Mouse (Mus musculus): Measurements from ENCODE around the gene Wdr5b. TPM values are rescaled to one million over a fixed set of nuclear protein-coding genes. Genes with fewer than 3 reads are reported as not detected.
A peak's percentile ranks its signal among the peaks of the same experiment; 100 is the strongest.

Wdr5b gene
- polyA plus RNA-seq, 1 experiment from 2014 or later, result 11.4 TPM

GRCm38 (mm10) chr16:36071450-36072379, 30.7 kb downstream of the Wdr5b start, which contains the start of the genes Fam162a and Ccdc58:
TSS of gene Fam162a (minus strand) at chr16:36071594.
TSS of gene Ccdc58 (plus strand) at chr16:36071685.
- H3K4me3 ChIP-seq, result peak within 1 kb of the TSS; percentile 67
- under 1% methylated on average over 78 of the region's 81 CpGs for WGBS
- peak within 1 kb of the TSS; percentile 85 for H3K9ac ChIP-seq
- peak within 1 kb of the TSS; percentile 66 for H3K4me2 ChIP-seq (replicated peaks)
- peak within 1 kb of the TSS; percentile 97 for H3K27ac ChIP-seq
- peaks cover 39% of the 10 kb centered on the region for H3K4me1 ChIP-seq
- no peaks in the 10 kb centered on the region for H3K27me3 ChIP-seq
- peaks cover 8% of the 10 kb centered on the region for H3K36me3 ChIP-seq
- no peaks in the 10 kb centered on the region for H3K9me3 ChIP-seq
- peak; percentile 95 for ATAC-seq (ENCODE audit: low FRiP score, low read depth)

GRCm38 (mm10) chr16:36072410-36073011, 31.5 kb downstream of the Wdr5b start:
- H3K4me3 ChIP-seq, result peak overlapping the region; percentile 67
- peak overlapping the region; percentile 97 for H3K27ac ChIP-seq
- ATAC-seq (ENCODE audit: low FRiP score, low read depth), result no peak
- H3K27me3 ChIP-seq, result no peaks in the 10 kb centered on the region
- 26% methylated on average over 8 of the region's 8 CpGs for WGBS
- H3K9ac ChIP-seq, result peak overlapping the region; percentile 85
- H3K4me1 ChIP-seq, result peaks cover 32% of the 10 kb centered on the region
- no peaks in the 10 kb centered on the region for H3K9me3 ChIP-seq
- H3K4me2 ChIP-seq (replicated peaks), result peak overlapping the region; percentile 66
- peaks cover 3% of the 10 kb centered on the region; the same call in 1 of the 2 replicates for H3K36me3 ChIP-seq

- Histone ChIP-seq H3K4me1 (peaks cover 10% of the 10 kb centered on the region), H3K27me3 (no peaks in the 10 kb centered on the region), H3K9ac (no peak overlapping the region), H3K36me3 (peaks cover 6% of the 10 kb centered on the region; the same call in 1 of the 2 replicates), H3K4me2 (replicated peaks) (no peak overlapping the region), H3K4me3 (no peak overlapping the region), H3K27ac (no peak overlapping the region), H3K9me3 (no peaks in the 10 kb centered on the region)
- WGBS, result 93% methylated on average over 3 of the region's 3 CpGs
- no peak for ATAC-seq (ENCODE audit: low FRiP score, low read depth)
Observed at GRCm38 (mm10) chr16:36074772-36075171, 33.8 kb downstream of the Wdr5b start.

DNA sequence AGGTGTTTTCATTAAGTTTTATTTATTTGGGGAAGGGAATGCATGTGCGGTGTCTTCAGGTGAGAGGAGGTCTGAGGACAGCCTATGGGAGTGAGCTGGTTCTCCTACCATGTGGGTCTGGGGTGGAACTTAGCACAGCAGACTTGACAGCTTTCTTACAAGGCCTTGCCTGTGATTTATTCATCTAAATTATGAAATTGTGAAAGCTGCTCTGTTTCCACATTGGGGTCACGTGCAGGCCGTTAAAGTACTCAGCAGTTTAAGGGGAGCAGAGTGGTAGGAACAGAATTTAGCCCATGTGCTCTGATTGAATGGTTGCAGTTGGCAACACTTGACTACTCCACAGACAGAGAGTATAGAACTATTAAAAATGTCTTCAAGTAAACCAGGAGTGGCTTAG, 38.9 kb downstream of the Wdr5b start:
- H3K9ac ChIP-seq, result no peak overlapping the region
- ATAC-seq (ENCODE audit: low FRiP score, low read depth), result no peak
- 90% methylated on average over 3 of the region's 3 CpGs for WGBS
- H3K27ac ChIP-seq, result no peak overlapping the region
- H3K4me1 ChIP-seq, result no peaks in the 10 kb centered on the region
- no peaks in the 10 kb centered on the region for H3K9me3 ChIP-seq
- no peaks in the 10 kb centered on the region for H3K27me3 ChIP-seq
- H3K36me3 ChIP-seq, result peaks cover 27% of the 10 kb centered on the region
- H3K4me2 ChIP-seq (replicated peaks), result no peak overlapping the region
- no peak overlapping the region for H3K4me3 ChIP-seq

DNA sequence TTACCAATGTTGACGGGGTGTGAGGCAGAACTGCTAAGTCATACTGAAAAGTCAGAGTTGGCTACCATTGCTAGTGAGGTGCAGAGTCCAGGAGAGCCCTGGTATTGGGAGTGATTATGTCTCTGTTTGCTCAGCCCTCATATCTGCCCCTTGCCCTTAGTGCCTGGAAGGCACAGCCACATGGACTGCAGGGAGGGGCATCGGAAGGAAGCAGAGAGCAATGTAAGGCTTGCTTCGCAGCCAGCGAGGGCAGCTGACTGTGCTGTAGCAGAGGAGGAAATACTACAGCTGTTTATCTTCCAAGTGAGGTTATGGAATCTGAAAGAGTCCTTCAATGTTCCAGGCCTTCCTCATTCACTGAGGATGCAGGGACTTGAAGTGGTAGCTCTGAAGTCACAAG, 46.9 kb downstream of the Wdr5b start:
- WGBS, result 91% methylated on average over 4 of the region's 4 CpGs

DNA sequence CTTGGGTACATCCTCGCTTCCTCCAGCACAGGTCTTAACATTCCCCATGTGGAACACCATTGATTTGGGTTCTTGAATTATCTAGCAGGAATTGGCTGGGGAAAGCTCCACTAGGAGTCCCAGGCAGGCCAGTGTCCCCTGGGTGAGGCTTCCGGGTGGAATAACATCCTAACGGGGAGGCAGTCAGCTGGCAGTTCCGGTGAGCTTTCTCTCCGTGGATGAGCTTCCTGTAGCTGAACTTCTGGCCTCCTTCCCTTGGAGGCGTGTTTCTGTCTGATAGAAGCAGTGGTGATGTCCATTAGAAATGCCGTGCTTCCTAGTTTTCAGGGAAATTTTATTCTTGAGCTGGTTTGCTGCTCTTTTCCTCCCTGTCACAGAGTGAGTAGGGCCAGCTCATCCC, 48.1 kb downstream of the Wdr5b start:
- ATAC-seq (ENCODE audit: low FRiP score, low read depth), result no peak
- no peaks in the 10 kb centered on the region for H3K4me1 ChIP-seq
- no peak overlapping the region for H3K9ac ChIP-seq
- H3K36me3 ChIP-seq, result peaks cover 67% of the 10 kb centered on the region
- no peak overlapping the region for H3K4me3 ChIP-seq
- no peaks in the 10 kb centered on the region for H3K9me3 ChIP-seq
- H3K27ac ChIP-seq, result no peak overlapping the region
- 86% methylated on average over 7 of the region's 7 CpGs for WGBS
- no peak overlapping the region for H3K4me2 ChIP-seq (replicated peaks)
- H3K27me3 ChIP-seq, result no peaks in the 10 kb centered on the region

More for the DNA sequence above, 46.9 kb downstream of the Wdr5b start:
- H3K27ac ChIP-seq, result no peak overlapping the region; the same call in 1 of the 2 replicates
- peaks cover 79% of the 10 kb centered on the region for H3K36me3 ChIP-seq
- ATAC-seq (ENCODE audit: low FRiP score, low read depth), result no peak
- no peaks in the 10 kb centered on the region for H3K27me3 ChIP-seq
- H3K4me3 ChIP-seq, result no peak overlapping the region
- no peak overlapping the region for H3K4me2 ChIP-seq (replicated peaks)
- H3K9me3 ChIP-seq, result no peaks in the 10 kb centered on the region
- no peak overlapping the region for H3K9ac ChIP-seq
- H3K4me1 ChIP-seq, result no peaks in the 10 kb centered on the region

GRCm38 (mm10) chr16:36089850-36090616, 49.0 kb downstream of the Wdr5b start:
- Histone ChIP-seq H3K27ac (no peak overlapping the region), H3K9me3 (no peaks in the 10 kb centered on the region), H3K4me2 (replicated peaks) (no peak overlapping the region), H3K9ac (no peak overlapping the region), H3K4me3 (no peak overlapping the region), H3K27me3 (no peaks in the 10 kb centered on the region), H3K4me1 (no peaks in the 10 kb centered on the region), H3K36me3 (peaks cover 59% of the 10 kb centered on the region)
- 58% methylated on average over 8 of the region's 8 CpGs for WGBS
- no peak for ATAC-seq (ENCODE audit: low FRiP score, low read depth)

DNA sequence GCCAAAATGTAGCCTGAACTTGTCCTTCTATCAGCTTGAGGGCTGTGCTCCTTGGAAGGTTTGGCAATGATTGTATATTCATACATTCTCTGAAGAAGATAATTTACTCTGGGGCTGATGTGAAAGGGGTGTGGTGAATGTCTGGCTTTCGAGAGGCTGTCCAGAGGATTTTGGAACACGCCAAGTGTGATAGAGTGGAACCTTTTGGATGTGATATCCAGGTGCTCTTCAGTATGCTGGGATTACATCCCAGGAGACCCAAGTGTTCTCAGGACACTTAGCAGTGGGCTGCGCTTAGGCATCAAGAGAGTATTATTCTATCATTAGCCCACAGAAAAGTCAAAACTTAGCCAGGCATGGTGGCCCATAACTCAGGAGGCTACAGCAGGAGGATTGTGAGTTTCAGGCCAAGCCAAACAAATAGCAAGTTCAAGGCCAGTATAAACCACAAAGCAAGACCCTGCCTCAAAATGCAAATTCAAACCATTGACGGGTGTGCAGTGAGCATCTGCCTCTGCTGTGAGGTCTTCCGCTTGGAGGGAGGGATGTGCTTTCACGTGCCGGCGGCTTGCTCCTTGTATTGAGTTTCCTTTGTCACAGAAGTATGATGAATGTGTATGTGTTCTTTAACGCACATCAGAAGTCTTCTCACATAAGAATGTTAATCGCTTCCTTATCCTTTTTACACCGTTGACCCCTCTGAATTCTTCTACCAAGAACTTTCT, 50.0 kb downstream of the Wdr5b start:
- Histone ChIP-seq H3K36me3 (peaks cover 51% of the 10 kb centered on the region), H3K4me2 (replicated peaks) (no peak overlapping the region), H3K27me3 (no peaks in the 10 kb centered on the region), H3K27ac (no peak overlapping the region), H3K4me1 (no peaks in the 10 kb centered on the region), H3K9me3 (no peaks in the 10 kb centered on the region), H3K4me3 (no peak overlapping the region), H3K9ac (no peak overlapping the region)
- WGBS, result 87% methylated on average over 11 of the region's 11 CpGs
- no peak for ATAC-seq (ENCODE audit: low FRiP score, low read depth)

Other genes with a start within 250 kb of the Wdr5b start
- 0.57 and 0.59 TPM in 2 replicates for gene Parp14, start 169.6 kb upstream of the Wdr5b start, polyA plus RNA-seq (2015; fragmentation: Nextera tagmentation; extraction: Ambion mirVana)
- 4.5 and 4.8 TPM in 2 replicates for gene Parp9, start 102.7 kb upstream of the Wdr5b start, polyA plus RNA-seq (2015; fragmentation: Nextera tagmentation; extraction: Ambion mirVana)
- gene Dtx3l, start 102.0 kb upstream of the Wdr5b start, polyA plus RNA-seq (2015; fragmentation: Nextera tagmentation; extraction: Ambion mirVana), result 2.9 and 3.1 TPM in 2 replicates
- 37.2 and 41.6 TPM in 2 replicates for gene Kpna1, start 62.4 kb upstream of the Wdr5b start, polyA plus RNA-seq (2015; fragmentation: Nextera tagmentation; extraction: Ambion mirVana)
- gene Fam162a, start 30.4 kb downstream of the Wdr5b start, polyA plus RNA-seq (2015; fragmentation: Nextera tagmentation; extraction: Ambion mirVana), result 413 and 417 TPM in 2 replicates
- gene Ccdc58, start 30.5 kb downstream of the Wdr5b start, polyA plus RNA-seq (2015; fragmentation: Nextera tagmentation; extraction: Ambion mirVana), result 87.5 and 91.8 TPM in 2 replicates
- gene Csta1, start 90.1 kb downstream of the Wdr5b start, polyA plus RNA-seq (2015; fragmentation: Nextera tagmentation; extraction: Ambion mirVana), result 0.41 and 0.54 TPM in 2 replicates
- not detected in 2 replicates for gene Stfa2l1, start 115.6 kb downstream of the Wdr5b start, polyA plus RNA-seq (2015; fragmentation: Nextera tagmentation; extraction: Ambion mirVana)
- 0.81 TPM in 1 of 2 replicates, not detected in the other for gene Gm5483, start 143.0 kb downstream of the Wdr5b start, polyA plus RNA-seq (2015; fragmentation: Nextera tagmentation; extraction: Ambion mirVana)
- gene Gm5416, start 169.2 kb downstream of the Wdr5b start, polyA plus RNA-seq (2015; fragmentation: Nextera tagmentation; extraction: Ambion mirVana), result not detected in 2 replicates
- gene 2010005H15Rik, start 180.3 kb downstream of the Wdr5b start, polyA plus RNA-seq (2015; fragmentation: Nextera tagmentation; extraction: Ambion mirVana), result 0.90 TPM in 1 of 2 replicates, not detected in the other
- 2.3 and 2.5 TPM in 2 replicates for gene Stfa1, start 235.8 kb downstream of the Wdr5b start, polyA plus RNA-seq (2015; fragmentation: Nextera tagmentation; extraction: Ambion mirVana)

Measured in limb, embryonic 13.5 days (tissue).